8 mouse cellular contexts compared by ENCODE assay signal in the genomic region with DNA sequence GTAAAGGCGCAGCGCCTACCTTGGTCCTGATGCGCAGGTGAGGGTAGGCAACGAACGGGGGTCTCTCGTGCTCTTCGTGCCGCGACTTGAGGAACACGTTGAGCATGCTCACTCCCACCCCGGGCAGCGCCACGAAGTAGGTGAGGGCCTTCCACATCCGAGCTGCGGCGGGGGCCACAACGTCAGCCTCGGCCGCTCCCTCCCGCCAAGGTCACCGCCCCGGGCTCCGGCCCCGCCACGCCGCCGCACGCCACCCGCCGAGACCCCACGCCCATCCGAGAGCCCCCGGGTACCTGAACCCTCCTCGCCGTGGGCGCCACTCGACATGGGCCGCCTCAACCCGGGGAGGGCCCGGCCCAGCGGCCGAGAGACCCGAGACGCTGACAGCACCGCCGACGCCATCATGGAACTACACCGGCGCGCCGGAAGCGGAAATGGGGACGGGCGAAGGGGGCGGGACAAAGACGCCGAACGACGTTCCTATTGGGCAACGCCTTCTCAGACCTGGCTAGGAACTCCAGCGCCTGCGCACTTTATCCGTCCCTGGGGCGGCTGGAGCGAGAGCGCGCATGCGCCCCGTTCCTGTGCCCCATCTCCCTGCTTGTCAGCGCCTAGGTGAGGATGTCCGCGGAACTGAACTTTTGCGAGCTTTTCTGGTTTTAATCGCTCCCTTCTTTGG. TPM values are rescaled to one million over a fixed set of nuclear protein-coding genes. Genes with fewer than 3 reads are reported as not detected.
A peak's percentile ranks its signal among the peaks of the same experiment; 100 is the strongest.
DNase-seq lines count a peak whose midpoint lies in the region; ATAC-seq and TF ChIP-seq lines count a peak whose summit lies in the region.

A gene (minus strand): TSS at position 436 of the 679 bp plus-strand sequence.

- ATAC-seq in kidney, embryonic 14.5 days (ENCODE audit: low FRiP score, low TSS enrichment): peak; percentile 96
- ATAC-seq in limb, embryonic 15.5 days (ENCODE audit: insufficient number of reproducible peaks, low FRiP score, low TSS enrichment, low read depth): peak; percentile 88

- TF ChIP-seq POLR2A in bone marrow macrophage, adult 2 months (IDR thresholded peaks at IDR 0.05; ENCODE audit: borderline replicate concordance, low read depth, low read length): no peak
- peak; percentile 77 for TF ChIP-seq POLR2A in embryonic fibroblast, embryonic 13.5 days (IDR thresholded peaks at IDR 0.05; ENCODE audit: low read depth, low read length)

- H3K27me3 ChIP-seq in kidney, embryonic 14.5 days (ENCODE audit: control insufficient read depth, insufficient read depth, low read length): no peaks in the 10 kb centered on the region
- no peaks in the 10 kb centered on the region for H3K27me3 ChIP-seq in limb, embryonic 15.5 days

- peak within 1 kb of the TSS; percentile 93 for H3K4me3 ChIP-seq in bone marrow macrophage, adult 2 months (ENCODE audit: insufficient read depth, low read length)
- H3K4me3 ChIP-seq in embryonic fibroblast, embryonic 13.5 days (ENCODE audit: insufficient read depth, low read length): peak within 1 kb of the TSS; percentile 98
- H3K4me3 ChIP-seq in kidney, embryonic 14.5 days (ENCODE audit: low read length): peak within 1 kb of the TSS; percentile 92
- peak within 1 kb of the TSS; percentile 96 for H3K4me3 ChIP-seq in limb, embryonic 15.5 days

- peaks cover 30% of the 10 kb centered on the region for H3K36me3 ChIP-seq in kidney, embryonic 14.5 days (ENCODE audit: control insufficient read depth, insufficient read depth, low read length)
- H3K36me3 ChIP-seq in limb, embryonic 15.5 days: peaks cover 27% of the 10 kb centered on the region

- no peak for TF ChIP-seq CTCF in bone marrow macrophage, adult 2 months (IDR thresholded peaks at IDR 0.05; ENCODE audit: low read depth, low read length)
- TF ChIP-seq CTCF in embryonic fibroblast, embryonic 13.5 days (IDR thresholded peaks at IDR 0.05; ENCODE audit: borderline replicate concordance, insufficient read depth, low read length): no peak

- peak within 1 kb of the TSS; percentile 38 for H3K27ac ChIP-seq in bone marrow macrophage, adult 2 months (ENCODE audit: insufficient read depth, low read depth, low read length)
- H3K27ac ChIP-seq in embryonic fibroblast, embryonic 13.5 days (ENCODE audit: insufficient read depth, low read length): peak within 1 kb of the TSS; percentile 62
- peak within 1 kb of the TSS; percentile 71 for H3K27ac ChIP-seq in kidney, embryonic 14.5 days (ENCODE audit: low read depth, low read length)
- peak within 1 kb of the TSS; percentile 86 for H3K27ac ChIP-seq in limb, embryonic 15.5 days

- peak; percentile 99 for DNase-seq in A20 (ENCODE audit: low read depth, low spot score)
- peak; percentile 97 to 98 for DNase-seq in heart, adult 9 months (ENCODE audit: low spot score in 2 of 2)
- peak; percentile 96 for DNase-seq in monocyte, adult 2 months (ENCODE audit: low read depth in 1 of 2, low spot score in 2 of 2)
- peak; percentile 97 to 99 for DNase-seq in spleen, postnatal 36 days (ENCODE audit: low spot score in 2 of 2)

- H3K9ac ChIP-seq in kidney, embryonic 14.5 days (ENCODE audit: low read depth, low read length): peak within 1 kb of the TSS; percentile 79
- H3K9ac ChIP-seq in limb, embryonic 15.5 days: peak within 1 kb of the TSS; percentile 77

- peaks cover 7% of the 10 kb centered on the region for H3K4me1 ChIP-seq in bone marrow macrophage, adult 2 months (ENCODE audit: control insufficient read depth, insufficient read depth, low read length)
- H3K4me1 ChIP-seq in embryonic fibroblast, embryonic 13.5 days (ENCODE audit: control insufficient read depth, insufficient read depth, low read length): peaks cover 5% of the 10 kb centered on the region; the same call in 1 of the 2 replicates
- peaks cover 6% of the 10 kb centered on the region; the same call in 1 of the 2 replicates for H3K4me1 ChIP-seq in kidney, embryonic 14.5 days (ENCODE audit: control insufficient read depth, insufficient read depth, low read length)
- peaks cover 14% of the 10 kb centered on the region for H3K4me1 ChIP-seq in limb, embryonic 15.5 days

- H3K9me3 ChIP-seq in kidney, embryonic 14.5 days (ENCODE audit: control insufficient read depth, low read length): peaks cover 3% of the 10 kb centered on the region; the same call in 1 of the 2 replicates
- H3K9me3 ChIP-seq in limb, embryonic 15.5 days: no peaks in the 10 kb centered on the region

- under 1% methylated on average over 52 of the region's 74 CpGs for WGBS in kidney, embryonic 14.5 days
- WGBS in limb, embryonic 15.5 days: under 1% methylated on average over 73 of the region's 74 CpGs

- peak within 1 kb of the TSS; percentile 91 for H3K4me2 ChIP-seq in kidney, embryonic 14.5 days (replicated peaks; ENCODE audit: low read depth, low read length)
- peak within 1 kb of the TSS; percentile 84 for H3K4me2 ChIP-seq in limb, embryonic 15.5 days

RNA-seq across cellular contexts. Expression of the gene that starts here (rescaled TPM):
- 445 and 473 TPM in 2 replicates for polyA plus RNA-seq in bone marrow macrophage, adult 2 months (2012; ENCODE audit: insufficient read depth, insufficient read length, missing spikeins)
- 280 and 336 TPM in 2 replicates for polyA plus RNA-seq in embryonic fibroblast, embryonic 13.5 days (2011; ENCODE audit: insufficient read length, low read depth, missing spikeins)
- 911 and 1,119 TPM in 2 replicates for polyA plus RNA-seq in kidney, embryonic 14.5 days (2014; fragmentation: Nextera tagmentation; extraction: Ambion mirVana)
- polyA plus RNA-seq in limb, embryonic 15.5 days (2015; fragmentation: Nextera tagmentation; extraction: Ambion mirVana): 800 and 820 TPM in 2 replicates

Comparison
In these comparisons a context has a peak if more than half of its experiments do, and no peak if none do; other contexts are left out.
1. Peak in every context shown above with its lines: DNase-seq, ATAC-seq, H3K4me3 ChIP-seq and H3K27ac ChIP-seq.